Mouse (Mus musculus) bone marrow macrophage, adult 2 months (primary cell): Measurements from ENCODE around the gene Ccr4. TPM values are rescaled to one million over a fixed set of nuclear protein-coding genes. Genes with fewer than 3 reads are reported as not detected.

ENCODE experiments used
- H3K27ac ChIP-seq: 2 replicates; pipeline ENCODE4 v1.5.1; 2012; ENCODE audit warnings: low read depth, low read length; ENCODE audit not compliant: insufficient read depth
- H3K4me1 ChIP-seq: 2 replicates; pipeline ENCODE4 v1.6.1; 2012; ENCODE audit warnings: low read length; ENCODE audit not compliant: control insufficient read depth, insufficient read depth
- H3K4me3 ChIP-seq: 2 replicates; pipeline ENCODE4 v1.5.1; 2012; ENCODE audit warnings: mild to moderate bottlenecking, low read length, moderate library complexity; ENCODE audit not compliant: insufficient read depth
- CTCF ChIP-seq: IDR thresholded peaks from 2 replicates; pipeline ENCODE4 v1.5.1; 2012; ENCODE audit warnings: low read depth, mild to moderate bottlenecking, low read length, moderate library complexity
- POLR2A ChIP-seq: IDR thresholded peaks from 2 replicates; pipeline ENCODE4 v1.6.1; 2012; ENCODE audit warnings: mild to moderate bottlenecking, low read depth, low read length, borderline replicate concordance
- polyA plus RNA-seq: library from polyadenylated mRNA; stranded (reverse); fragments of >200 nt; gene quantifications from 2 replicates; pipeline ENCODE4 v1.2.4, GENCODE M21; 2012; ENCODE audit not compliant: missing spikeins, insufficient read depth, insufficient read length

Gene Ccr4
- polyA plus RNA-seq, 1 experiment: not detected

DNA sequence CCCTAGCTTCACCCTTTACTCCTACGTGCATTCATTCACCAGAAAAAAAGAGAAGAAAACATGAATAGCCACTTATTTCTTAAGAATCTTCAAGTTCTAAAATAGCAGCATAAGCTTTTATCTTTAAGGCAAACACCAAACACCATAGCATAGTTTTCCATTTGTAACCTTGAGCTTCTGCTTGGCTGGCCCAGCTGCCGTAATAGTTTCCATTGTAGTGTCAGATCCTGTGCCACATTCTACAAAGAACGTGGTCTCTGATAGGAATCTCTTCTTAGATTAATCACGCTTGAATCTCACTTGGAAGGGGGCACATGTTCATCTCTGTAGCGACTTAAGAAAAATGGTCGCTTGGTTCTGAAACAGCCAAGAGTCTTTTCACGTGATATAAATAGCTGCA, 53.1 kb downstream of the Ccr4 start:
- TF ChIP-seq POLR2A (no peak), CTCF (no peak)
- no peak overlapping the region for H3K4me3 ChIP-seq
- H3K4me1 ChIP-seq: no peaks in the 10 kb centered on the region
- no peak overlapping the region for H3K27ac ChIP-seq

DNA sequence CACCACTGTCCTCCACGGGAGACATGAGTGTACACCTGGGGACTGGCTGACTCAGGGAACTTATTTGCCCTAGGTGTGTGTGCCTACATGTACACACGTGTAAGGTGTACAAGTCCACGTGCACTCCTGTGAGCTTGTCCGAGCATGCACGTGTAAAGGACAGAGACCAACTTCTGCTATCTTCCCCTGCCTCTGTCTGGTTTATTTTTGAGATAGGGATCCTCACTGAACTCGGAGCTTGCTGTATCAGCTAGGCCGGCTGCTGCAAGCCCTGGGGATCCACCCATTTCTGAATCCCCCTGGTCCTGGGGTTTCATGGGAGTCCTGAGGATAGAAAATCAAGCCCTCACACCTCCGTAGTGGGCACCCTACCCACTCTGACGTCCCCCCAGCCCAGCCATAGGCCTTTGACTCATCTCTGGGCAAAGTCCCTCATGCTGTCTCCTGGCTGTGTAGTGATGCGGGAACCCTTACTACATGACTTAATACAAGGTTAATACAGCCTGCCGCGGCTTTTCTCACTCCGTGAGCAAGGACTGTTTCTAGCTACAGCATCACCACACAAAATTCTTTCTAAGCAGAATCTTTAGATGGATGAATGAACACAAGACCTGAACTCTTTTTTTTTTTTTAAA, 55.5 kb downstream of the Ccr4 start:
- Histone ChIP-seq H3K27ac (no peak overlapping the region), H3K4me1 (no peaks in the 10 kb centered on the region), H3K4me3 (no peak overlapping the region)
- TF ChIP-seq POLR2A (no peak), CTCF (no peak)

DNA sequence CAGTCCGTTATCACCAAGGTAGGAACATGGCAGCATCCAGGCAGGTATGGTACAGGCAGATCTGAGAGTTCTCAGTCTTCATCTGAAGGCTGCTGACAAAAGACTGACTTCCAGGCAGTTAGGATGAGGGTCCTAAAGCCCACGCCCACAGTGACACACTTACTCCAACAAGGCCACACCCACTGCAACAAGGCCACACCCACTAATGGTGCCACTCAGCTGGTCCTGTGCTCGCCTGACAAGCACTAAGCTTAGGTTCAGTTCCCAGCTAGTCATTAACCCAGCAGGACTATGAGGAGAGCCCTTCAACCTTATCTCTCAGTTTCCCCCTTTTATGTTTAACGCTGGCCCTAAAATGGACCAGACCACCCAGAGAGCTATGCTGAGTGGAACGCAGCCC, 56.0 kb downstream of the Ccr4 start:
- Histone ChIP-seq H3K4me1 (no peaks in the 10 kb centered on the region), H3K4me3 (no peak overlapping the region), H3K27ac (no peak overlapping the region)
- no peak for TF ChIP-seq POLR2A
- TF ChIP-seq CTCF: no peak

DNA sequence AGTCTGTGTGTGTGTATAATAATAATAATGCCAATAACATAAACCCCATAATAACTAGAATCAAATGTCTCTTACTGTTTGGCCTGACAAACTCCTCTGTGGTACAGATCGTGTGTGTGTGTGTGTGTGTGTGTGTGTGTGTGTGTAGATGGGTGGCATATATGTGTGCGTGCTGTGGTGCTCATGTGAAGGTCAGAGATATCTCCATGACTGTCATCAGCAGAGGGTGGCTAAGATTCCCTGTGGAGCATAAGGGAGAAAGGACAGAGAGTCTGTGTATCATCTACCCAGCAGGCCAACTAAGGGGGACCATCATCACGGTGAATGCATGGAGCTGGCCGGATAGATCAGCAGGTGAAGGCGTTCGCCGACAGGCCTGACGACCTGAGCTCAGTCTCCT, 57.8 kb downstream of the Ccr4 start:
- TF ChIP-seq POLR2A (no peak), CTCF (no peak)
- H3K4me1 ChIP-seq: no peaks in the 10 kb centered on the region
- H3K27ac ChIP-seq: no peak overlapping the region
- H3K4me3 ChIP-seq: no peak overlapping the region

- Histone ChIP-seq H3K4me1 (no peaks in the 10 kb centered on the region), H3K27ac (no peak overlapping the region), H3K4me3 (no peak overlapping the region)
- no peak for TF ChIP-seq POLR2A
- TF ChIP-seq CTCF: no peak
Observed at GRCm38 (mm10) chr9:114443351-114443750, 61.4 kb downstream of the Ccr4 start.

- H3K4me3 ChIP-seq: no peak overlapping the region
- no peak overlapping the region for H3K27ac ChIP-seq
- TF ChIP-seq CTCF (no peak), POLR2A (no peak)
- H3K4me1 ChIP-seq: no peaks in the 10 kb centered on the region
Observed at GRCm38 (mm10) chr9:114442893-114443292, 61.8 kb downstream of the Ccr4 start.

- TF ChIP-seq CTCF (no peak), POLR2A (no peak)
- no peaks in the 10 kb centered on the region for H3K4me1 ChIP-seq
- no peak overlapping the region for H3K4me3 ChIP-seq
- no peak overlapping the region for H3K27ac ChIP-seq
Observed at GRCm38 (mm10) chr9:114442225-114442624, 62.5 kb downstream of the Ccr4 start.

- Histone ChIP-seq H3K27ac (no peak overlapping the region), H3K4me3 (no peak overlapping the region), H3K4me1 (no peaks in the 10 kb centered on the region)
- TF ChIP-seq CTCF (no peak), POLR2A (no peak)
Observed at GRCm38 (mm10) chr9:114440548-114440947, 64.2 kb downstream of the Ccr4 start.

Other genes starting within 250 kb of the Ccr4 start
- not detected in 2 replicates for gene Bcl2a1c, start 174.8 kb downstream of the Ccr4 start, polyA plus RNA-seq
- 48.4 and 54.5 TPM in 2 replicates for gene Crtap, start 114.2 kb downstream of the Ccr4 start, polyA plus RNA-seq
- 63.7 and 74.4 TPM in 2 replicates for gene Glb1, start 103.8 kb downstream of the Ccr4 start, polyA plus RNA-seq
- gene Tmppe, start 103.8 kb downstream of the Ccr4 start, polyA plus RNA-seq: 4.9 and 6.7 TPM in 2 replicates
- not detected in 2 replicates for gene C130032M10Rik, start 10.8 kb upstream of the Ccr4 start, polyA plus RNA-seq
- gene Trim71, start 59.5 kb upstream of the Ccr4 start, polyA plus RNA-seq: not detected in 2 replicates
- gene Cnot10, start 135.3 kb upstream of the Ccr4 start, polyA plus RNA-seq: 23.0 and 24.2 TPM in 2 replicates
- gene Dync1li1, start 183.9 kb upstream of the Ccr4 start, polyA plus RNA-seq: 46.1 and 46.6 TPM in 2 replicates
- 95.2 and 96.3 TPM in 2 replicates for gene Cmtm6, start 226.2 kb upstream of the Ccr4 start, polyA plus RNA-seq